Mouse (Mus musculus): Measurements from ENCODE around the gene Ppp1r13l. TPM values are rescaled to one million over a fixed set of nuclear protein-coding genes. Genes with fewer than 3 reads are reported as not detected.

Gene Ppp1r13l
- total RNA-seq, 2 experiments from 2014 or later, result 5.0 to 6.0 TPM

GRCm38 (mm10) chr7:19413525-19413924 lies 54.0 kb downstream of the Ppp1r13l start:
- DNase-seq, result no peak

GRCm38 (mm10) chr7:19416590-19416989 lies 57.0 kb downstream of the Ppp1r13l start:
- no peak for DNase-seq

GRCm38 (mm10) chr7:19420121-19420520 lies 60.6 kb downstream of the Ppp1r13l start:
- no peak for DNase-seq

GRCm38 (mm10) chr7:19420821-19421636 lies 61.5 kb downstream of the Ppp1r13l start:
- DNase-seq, result peak; percentile 93

GRCm38 (mm10) chr7:19423083-19423482 lies 63.5 kb downstream of the Ppp1r13l start:
- DNase-seq, result no peak

GRCm38 (mm10) chr7:19424051-19424450 lies 64.5 kb downstream of the Ppp1r13l start:
- DNase-seq, result no peak

GRCm38 (mm10) chr7:19426349-19426748 lies 66.8 kb downstream of the Ppp1r13l start:
- DNase-seq, result no peak

- DNase-seq, result no peak
These were observed 67.3 kb downstream of the Ppp1r13l start for GRCm38 (mm10) chr7:19426888-19427287.

Small RNA genes within 50 kb of the gene (microRNA-seq; reads per million reads assigned to microRNA genes)
- gene Mir343, result not detected

Other genes with a start within 250 kb of the Ppp1r13l start
- under 1 TPM; 0.21 to 0.24 TPM for gene Gm4969, start 241.4 kb upstream of the Ppp1r13l start, total RNA-seq (2021)
- gene Fbxo46, start 239.9 kb upstream of the Ppp1r13l start, total RNA-seq (2021), result 10 to 100 TPM; 10.7 to 11.1 TPM
- gene Qpctl, start 210.5 kb upstream of the Ppp1r13l start, total RNA-seq (2021), result 10 to 100 TPM; 12.5 to 12.6 TPM
- gene Snrpd2, start 210.0 kb upstream of the Ppp1r13l start, total RNA-seq (2021), result 10 to 100 TPM; 90.1 to 91.2 TPM
- under 1 TPM; 0.75 to 0.94 TPM for gene Gipr, start 193.6 kb upstream of the Ppp1r13l start, total RNA-seq (2021)
- gene Eml2, start 183.3 kb upstream of the Ppp1r13l start, total RNA-seq (2021), result 10 to 100 TPM; 37.7 to 41.0 TPM
- 1 to 10 TPM; 7.4 to 9.2 TPM for gene Gpr4, start 147.2 kb upstream of the Ppp1r13l start, total RNA-seq (2021)
- gene Opa3, start 131.4 kb upstream of the Ppp1r13l start, total RNA-seq (2021), result 10 to 100 TPM; 26.5 to 26.6 TPM
- gene Vasp, start 87.9 kb upstream of the Ppp1r13l start, total RNA-seq (2021), result 10 to 100 TPM; 73.9 to 77.2 TPM
- under 1 TPM in 1 of 2 experiments, not detected in 1; 0.30 TPM for gene Ppm1n, start 79.7 kb upstream of the Ppp1r13l start, total RNA-seq (2021)
- 10 to 100 TPM; 20.2 to 59.7 TPM for gene Rtn2, start 77.1 kb upstream of the Ppp1r13l start, total RNA-seq (2021)
- gene Fosb, start 49.7 kb upstream of the Ppp1r13l start, total RNA-seq (2021), result 10 to 100 TPM in 1 of 2 experiments, 1 to 10 TPM in 1; 1.2 to 12.9 TPM
- gene Ercc1, start 15.0 kb upstream of the Ppp1r13l start, total RNA-seq (2021), result 10 to 100 TPM; 37.1 to 41.3 TPM
- 10 to 100 TPM; 11.5 to 11.7 TPM for gene Cd3eap, start 266 bp upstream of the Ppp1r13l start, total RNA-seq (2021)
- 10 to 100 TPM; 18.8 to 29.0 TPM for gene Ercc2, start 22.3 kb downstream of the Ppp1r13l start, total RNA-seq (2021)
- gene Klc3, start 44.4 kb downstream of the Ppp1r13l start, total RNA-seq (2021), result 1 to 10 TPM; 1.4 to 1.7 TPM
- gene Ckm, start 45.0 kb downstream of the Ppp1r13l start, total RNA-seq (2021), result 100 to 1,000 TPM; 346 to 973 TPM
- 10 to 100 TPM; 35.0 to 37.1 TPM for gene Mark4, start 99.1 kb downstream of the Ppp1r13l start, total RNA-seq (2021)
- 10 to 100 TPM; 17.4 to 17.9 TPM for gene Exoc3l2, start 103.6 kb downstream of the Ppp1r13l start, total RNA-seq (2021)
- 1 to 10 TPM; 5.2 to 5.4 TPM for gene Bloc1s3, start 148.6 kb downstream of the Ppp1r13l start, total RNA-seq (2021)
- gene Trappc6a, start 148.6 kb downstream of the Ppp1r13l start, total RNA-seq (2021), result 10 to 100 TPM; 76.6 to 80.9 TPM
- gene Nkpd1, start 158.1 kb downstream of the Ppp1r13l start, total RNA-seq (2021), result under 1 TPM; 0.18 to 0.21 TPM
- 10 to 100 TPM; 59.2 to 60.8 TPM for gene Ppp1r37, start 203.3 kb downstream of the Ppp1r13l start, total RNA-seq (2021)
- gene Zfp296, start 217.5 kb downstream of the Ppp1r13l start, total RNA-seq (2021), result under 1 TPM; 0.55 to 0.60 TPM
- 10 to 100 TPM; 54.7 to 56.2 TPM for gene Gemin7, start 217.8 kb downstream of the Ppp1r13l start, total RNA-seq (2021)
- gene Clasrp, start 244.7 kb downstream of the Ppp1r13l start, total RNA-seq (2021), result 10 to 100 TPM; 29.6 to 58.3 TPM

Measured in adrenal gland, postnatal 10 days (tissue).